Mouse (Mus musculus) heart, embryonic 16.5 days (tissue): ENCODE data around the gene Klhl2. TPM values are rescaled to one million over a fixed set of nuclear protein-coding genes. Genes with fewer than 3 reads are reported as not detected.

ENCODE experiments used
- ATAC-seq: fragments of 200-750 bp; cut with Nextera tagmentation; replicated peaks from 2 replicates; pipeline ENCODE4 v1.8.0; 2017; ENCODE audit warnings: moderate number of reproducible peaks; ENCODE audit not compliant: insufficient read depth, low FRiP score; ENCODE audit errors: extremely low read depth
- H3K27ac ChIP-seq: fragments of 300-500 bp; sonication (generic); 2 replicates; pipeline ENCODE4 v1.5.1; 2014; ENCODE audit warnings: mild to moderate bottlenecking, low read length, control low read depth, moderate library complexity
- H3K27me3 ChIP-seq: fragments of 300-500 bp; sonication (generic); 2 replicates; pipeline ENCODE4 v1.6.1; 2014; ENCODE audit warnings: low read length, mixed read lengths; ENCODE audit not compliant: control insufficient read depth, insufficient read depth
- H3K36me3 ChIP-seq: fragments of 300-500 bp; sonication (generic); 2 replicates; pipeline ENCODE4 v1.6.1; 2014; ENCODE audit not compliant: control insufficient read depth, insufficient read depth
- H3K4me1 ChIP-seq: fragments of 300-500 bp; sonication (generic); 2 replicates; pipeline ENCODE4 v1.6.1; 2014; ENCODE audit warnings: low read length, mixed read lengths; ENCODE audit not compliant: control insufficient read depth, insufficient read depth
- H3K4me2 ChIP-seq: fragments of 300-500 bp; sonication (generic); 2 replicates; pipeline ENCODE4 v1.6.1; 2014; ENCODE audit warnings: low read depth, mild to moderate bottlenecking, control low read depth, low read length
- H3K4me3 ChIP-seq: fragments of 300-500 bp; sonication (generic); 2 replicates; pipeline ENCODE4 v1.5.1; 2014; ENCODE audit warnings: mild to moderate bottlenecking, control low read depth, low read length
- H3K9ac ChIP-seq: fragments of 300-500 bp; sonication (generic); 2 replicates; pipeline ENCODE4 v1.6.1; 2014; ENCODE audit warnings: low read length, control low read depth
- H3K9me3 ChIP-seq: fragments of 300-500 bp; sonication (generic); replicated peaks from 2 replicates; pipeline ENCODE4 v1.6.1; 2016; ENCODE audit warnings: low read length; ENCODE audit not compliant: control insufficient read depth
- WGBS: fragments of 180-500 bp; shearing (Covaris S2); extraction: QIAGEN DNeasy Blood & Tissue Kit; methylation state at CpG from one replicate; pipeline ENCODE4 v1.1.7; 2014; 5-methylcytosine and 5-hydroxymethylcytosine counted together
- polyA plus RNA-seq: library from polyadenylated mRNA; unstranded; fragments of >200 nt; fragmentation: Nextera tagmentation; extraction: Ambion mirVana; gene quantifications from 2 replicates; pipeline ENCODE4 v1.2.1, GENCODE M21; 2015

Klhl2 gene
- polyA plus RNA-seq, 1 experiment from 2014 or later: 3.6 TPM

DNA sequence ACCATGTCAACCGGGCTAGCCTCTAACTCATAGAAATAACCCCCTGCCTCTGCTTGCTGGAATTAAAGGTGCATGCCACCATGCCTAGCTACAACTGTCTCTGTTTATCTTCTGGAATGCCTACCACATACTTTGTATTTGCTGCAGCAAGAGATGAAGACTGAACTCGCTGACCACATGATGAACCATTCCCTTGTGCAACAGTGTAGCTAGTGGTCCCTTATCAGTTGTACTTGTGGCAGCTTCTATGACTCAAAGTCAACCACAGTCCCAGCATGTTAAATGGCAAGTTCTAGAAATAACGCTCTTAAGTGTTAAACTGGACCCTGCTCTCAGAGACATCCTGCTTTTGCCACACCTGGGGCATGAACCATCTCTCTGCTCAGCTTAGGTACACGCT, 28.9 kb downstream of the Klhl2 start:
- Histone ChIP-seq H3K27ac (no peak overlapping the region), H3K4me3 (no peak overlapping the region), H3K4me1 (peaks cover 9% of the 10 kb centered on the region), H3K4me2 (no peak overlapping the region), H3K27me3 (no peaks in the 10 kb centered on the region), H3K36me3 (no peaks in the 10 kb centered on the region), H3K9me3 (no peaks in the 10 kb centered on the region), H3K9ac (no peak overlapping the region)
- no peak; the same call in 1 of the 2 replicates for ATAC-seq
- WGBS: 56% methylated on average over 4 of the region's 4 CpGs

DNA sequence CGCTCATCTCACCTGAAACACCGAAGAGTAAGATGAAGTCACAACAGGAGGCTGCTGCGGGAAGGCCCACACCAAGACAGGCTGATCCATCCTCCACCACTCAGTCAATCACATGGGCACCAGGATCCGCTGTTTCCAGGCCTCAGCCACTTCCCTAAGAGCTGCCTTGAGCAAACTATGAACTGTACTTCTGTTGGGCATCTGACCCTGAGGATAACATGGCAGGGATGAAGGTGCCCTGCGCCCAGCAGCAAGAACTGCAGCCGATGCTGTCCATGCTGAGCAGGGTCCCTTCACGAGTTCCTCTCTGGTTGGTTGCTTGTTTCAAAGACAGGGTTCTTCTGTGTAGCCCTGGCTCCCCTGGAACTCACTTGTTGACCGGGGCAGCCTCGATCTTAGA, 38.0 kb downstream of the Klhl2 start:
- ATAC-seq: no peak
- no peaks in the 10 kb centered on the region for H3K27me3 ChIP-seq
- H3K4me1 ChIP-seq: peaks cover 3% of the 10 kb centered on the region; the same call in 1 of the 2 replicates
- no peak overlapping the region for H3K4me2 ChIP-seq
- H3K36me3 ChIP-seq: peaks cover 11% of the 10 kb centered on the region
- no peak overlapping the region for H3K27ac ChIP-seq
- H3K4me3 ChIP-seq: no peak overlapping the region
- 97% methylated on average over 9 of the region's 9 CpGs for WGBS
- no peak overlapping the region for H3K9ac ChIP-seq
- H3K9me3 ChIP-seq: no peaks in the 10 kb centered on the region

DNA sequence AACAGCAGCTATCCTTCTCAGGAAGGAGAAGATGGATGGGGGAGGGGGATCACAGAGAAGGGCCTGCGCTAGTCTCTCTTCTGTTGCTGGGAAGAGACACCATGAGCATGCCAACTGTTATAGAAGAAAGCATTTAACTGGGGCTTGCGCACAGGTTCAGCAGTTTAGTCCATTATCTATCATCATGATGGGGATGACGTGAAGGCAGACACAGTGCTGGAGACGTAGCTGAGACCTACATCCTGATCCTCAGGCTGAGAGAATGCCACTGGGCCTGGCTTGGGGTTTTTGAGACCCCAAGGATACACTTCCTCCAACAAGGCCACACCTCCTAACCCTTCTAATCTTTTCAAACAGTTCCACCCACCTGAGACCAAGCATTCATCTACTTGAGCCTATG, 38.7 kb downstream of the Klhl2 start:
- no peak for ATAC-seq
- H3K9ac ChIP-seq: no peak overlapping the region
- H3K4me3 ChIP-seq: no peak overlapping the region
- peaks cover 3% of the 10 kb centered on the region; the same call in 1 of the 2 replicates for H3K4me1 ChIP-seq
- no peak overlapping the region for H3K27ac ChIP-seq
- peaks cover 11% of the 10 kb centered on the region for H3K36me3 ChIP-seq
- H3K9me3 ChIP-seq: no peaks in the 10 kb centered on the region
- WGBS: 89% methylated on average over 4 of the region's 4 CpGs
- H3K27me3 ChIP-seq: no peaks in the 10 kb centered on the region
- no peak overlapping the region for H3K4me2 ChIP-seq

DNA sequence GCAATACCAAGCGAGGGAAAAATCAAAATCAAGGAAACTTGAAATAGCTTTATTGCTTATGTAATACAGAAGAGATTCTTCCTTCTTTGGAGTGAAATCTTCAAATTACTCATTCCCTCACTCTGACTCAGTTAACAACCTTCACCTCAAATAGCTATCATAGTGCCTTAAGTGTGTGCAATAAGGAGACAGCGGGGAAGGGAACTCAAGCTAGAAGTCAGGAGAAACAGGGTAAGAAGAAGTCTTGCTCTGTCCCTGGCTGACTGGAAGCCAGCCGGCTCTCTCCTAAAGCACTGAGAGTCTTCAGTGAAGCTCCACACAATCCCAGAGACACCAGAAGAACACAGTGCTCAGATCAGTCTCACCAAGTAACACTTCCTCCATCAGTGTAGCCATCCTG, 43.3 kb downstream of the Klhl2 start:
- ATAC-seq: no peak
- H3K27ac ChIP-seq: no peak overlapping the region
- peaks cover 9% of the 10 kb centered on the region for H3K36me3 ChIP-seq
- 83% methylated on average over 3 of the region's 3 CpGs for WGBS
- no peak overlapping the region for H3K9ac ChIP-seq
- H3K27me3 ChIP-seq: no peaks in the 10 kb centered on the region
- H3K4me3 ChIP-seq: no peak overlapping the region
- H3K4me2 ChIP-seq: no peak overlapping the region
- H3K9me3 ChIP-seq: no peaks in the 10 kb centered on the region
- H3K4me1 ChIP-seq: no peaks in the 10 kb centered on the region

DNA sequence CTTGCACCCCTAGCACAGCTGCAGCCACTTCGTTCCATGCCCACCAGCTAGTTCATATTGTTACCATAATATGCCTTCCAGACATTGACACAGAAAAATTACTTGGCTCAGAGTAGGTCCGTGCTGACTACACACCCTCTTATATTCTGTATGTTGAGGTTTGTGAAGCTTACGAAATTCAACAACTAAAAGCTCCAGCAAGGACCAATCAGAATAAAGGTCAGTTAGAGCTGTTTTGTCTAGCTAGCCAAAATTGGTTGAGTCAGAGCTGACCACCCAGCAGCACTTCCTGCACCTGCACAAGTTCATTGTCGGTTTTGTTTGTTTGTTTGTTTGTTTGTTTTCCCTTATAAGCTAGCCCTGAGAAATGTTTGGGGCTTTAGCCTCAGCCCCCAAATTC, 44.8 kb downstream of the Klhl2 start:
- H3K9ac ChIP-seq: no peak overlapping the region
- no peak overlapping the region for H3K4me3 ChIP-seq
- no peak overlapping the region for H3K4me2 ChIP-seq
- no peak overlapping the region for H3K27ac ChIP-seq
- 86% methylated on average over 4 of the region's 4 CpGs for WGBS
- H3K4me1 ChIP-seq: no peaks in the 10 kb centered on the region
- no peaks in the 10 kb centered on the region for H3K9me3 ChIP-seq
- H3K27me3 ChIP-seq: no peaks in the 10 kb centered on the region
- no peak for ATAC-seq
- H3K36me3 ChIP-seq: no peaks in the 10 kb centered on the region

DNA sequence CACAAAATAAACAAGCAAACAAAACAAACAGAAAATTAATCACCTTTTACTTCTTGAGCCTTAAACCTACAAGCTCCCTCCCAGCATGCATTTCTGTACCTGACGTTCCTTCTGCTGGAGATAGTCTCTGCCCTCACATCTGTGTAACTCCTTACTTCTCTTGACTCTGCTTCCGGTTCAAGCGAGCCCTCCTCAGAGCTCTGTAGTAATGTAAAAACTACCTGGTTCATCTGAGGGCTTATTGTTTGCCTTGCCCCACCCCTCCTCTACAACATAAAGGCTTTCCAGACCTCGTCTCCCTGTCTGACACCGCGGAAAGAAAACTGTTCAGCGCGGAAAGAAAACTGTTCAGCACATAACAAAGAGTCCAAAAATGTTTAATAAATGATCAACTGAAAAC, 50.5 kb downstream of the Klhl2 start:
- Histone ChIP-seq H3K4me2 (no peak overlapping the region), H3K27me3 (no peaks in the 10 kb centered on the region), H3K9ac (no peak overlapping the region), H3K9me3 (no peaks in the 10 kb centered on the region), H3K4me3 (no peak overlapping the region), H3K36me3 (no peaks in the 10 kb centered on the region), H3K27ac (no peak overlapping the region), H3K4me1 (no peaks in the 10 kb centered on the region)
- 89% methylated on average over 8 of the region's 8 CpGs for WGBS
- ATAC-seq: no peak

DNA sequence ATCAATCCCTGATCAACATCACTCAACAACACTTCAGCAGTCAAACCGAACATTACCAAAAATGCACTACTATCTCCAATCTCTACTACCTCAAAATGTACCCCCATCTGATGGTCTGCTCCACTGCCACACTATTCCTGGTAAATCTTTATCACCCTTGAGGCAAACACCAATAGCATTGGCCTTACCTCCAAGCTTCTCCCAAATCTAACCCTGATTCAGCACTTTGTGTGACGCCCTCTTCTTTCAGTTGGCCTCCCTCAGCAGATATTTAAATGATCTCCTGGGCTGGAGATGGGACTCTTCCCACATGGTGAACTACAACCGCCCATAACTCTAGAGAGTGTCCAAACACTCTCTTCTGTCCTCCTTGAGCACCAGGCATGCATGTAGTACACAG, 51.3 kb downstream of the Klhl2 start:
- Histone ChIP-seq H3K4me1 (no peaks in the 10 kb centered on the region), H3K27me3 (no peaks in the 10 kb centered on the region), H3K4me2 (no peak overlapping the region), H3K9me3 (no peaks in the 10 kb centered on the region), H3K27ac (no peak overlapping the region), H3K36me3 (no peaks in the 10 kb centered on the region), H3K9ac (no peak overlapping the region), H3K4me3 (no peak overlapping the region)
- 73% methylated on average over 3 of the region's 3 CpGs for WGBS
- ATAC-seq: no peak

DNA sequence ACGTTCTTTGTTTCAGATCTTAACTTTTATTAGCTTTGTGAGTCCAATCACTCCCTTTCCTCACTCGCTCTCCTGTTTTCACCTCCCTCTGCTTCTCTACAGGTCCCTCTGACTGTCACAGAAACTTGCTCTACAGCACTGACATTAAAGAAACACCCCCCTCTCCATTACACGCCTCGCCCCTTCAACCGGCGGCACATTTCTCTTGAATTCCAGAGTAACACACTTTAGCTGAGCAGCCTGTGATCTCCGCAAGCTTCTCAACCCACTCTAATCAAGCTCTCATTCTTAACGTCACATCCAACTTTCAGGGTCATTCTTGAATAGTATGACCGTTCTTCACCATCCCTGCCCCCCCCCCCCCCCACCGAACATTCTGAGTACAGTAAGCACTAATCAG, 52.1 kb downstream of the Klhl2 start:
- H3K9ac ChIP-seq: no peak overlapping the region
- H3K27ac ChIP-seq: no peak overlapping the region
- no peaks in the 10 kb centered on the region for H3K4me1 ChIP-seq
- WGBS: 74% methylated on average over 10 of the region's 10 CpGs
- no peaks in the 10 kb centered on the region for H3K9me3 ChIP-seq
- H3K4me3 ChIP-seq: no peak overlapping the region
- no peak for ATAC-seq
- H3K27me3 ChIP-seq: no peaks in the 10 kb centered on the region
- no peaks in the 10 kb centered on the region for H3K36me3 ChIP-seq
- no peak overlapping the region for H3K4me2 ChIP-seq

DNA sequence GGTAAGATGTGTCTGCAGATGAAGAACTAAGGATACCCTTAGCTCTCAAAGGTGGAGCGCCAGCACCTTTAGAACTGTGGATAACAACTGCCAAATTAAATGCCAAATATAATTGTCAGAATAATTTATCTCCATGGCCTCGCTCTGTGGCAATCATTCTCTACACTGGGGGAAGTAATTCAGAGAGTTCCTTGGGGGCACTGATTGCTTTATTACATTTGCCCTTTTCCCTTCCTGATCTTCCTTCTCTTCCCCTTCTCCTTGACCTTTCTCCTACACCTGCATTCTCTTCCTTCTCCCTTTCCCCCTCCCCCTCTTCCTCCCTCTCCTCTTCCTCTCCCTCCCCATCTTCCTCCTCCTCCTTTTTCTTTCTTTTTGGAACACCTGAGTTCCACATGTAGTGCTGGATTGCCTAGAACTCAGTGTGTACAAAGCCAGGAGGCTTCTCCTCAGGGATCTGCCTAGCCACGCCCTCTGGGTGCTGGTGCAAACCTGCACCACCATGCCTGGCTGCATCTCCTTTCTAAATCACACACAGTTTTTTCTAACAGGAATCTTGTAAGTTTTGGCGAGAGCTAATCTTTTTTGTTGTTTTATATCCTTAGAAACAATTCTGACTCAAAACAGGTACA, 58.5 kb downstream of the Klhl2 start:
- no peak overlapping the region for H3K9ac ChIP-seq
- H3K4me3 ChIP-seq: no peak overlapping the region
- ATAC-seq: no peak
- H3K4me1 ChIP-seq: peaks cover 3% of the 10 kb centered on the region; the same call in 1 of the 2 replicates
- no peak overlapping the region for H3K4me2 ChIP-seq
- 80% methylated on average over 4 of the region's 4 CpGs for WGBS
- no peaks in the 10 kb centered on the region for H3K9me3 ChIP-seq
- no peaks in the 10 kb centered on the region for H3K27me3 ChIP-seq
- no peak overlapping the region for H3K27ac ChIP-seq
- H3K36me3 ChIP-seq: no peaks in the 10 kb centered on the region
